Mouse (Mus musculus) embryonic facial prominence, embryonic 14.5 days (tissue): ENCODE data around the gene Cd300lg. TPM values are rescaled to one million over a fixed set of nuclear protein-coding genes. Genes with fewer than 3 reads are reported as not detected.

Experiments
- ATAC-seq: fragments of 200-750 bp; cut with Nextera tagmentation; 2 replicates; pipeline ENCODE4 v1.8.0; 2017; ENCODE audit warnings: low read depth, moderate number of reproducible peaks, moderate TSS enrichment
- DNase-seq: peaks from one replicate; pipeline ENCODE4 v3.0.0-alpha.2; 2015; ENCODE audit warnings: low spot score
- H3K27ac ChIP-seq: fragments of 300-500 bp; sonication (generic); replicated peaks from 2 replicates; pipeline ENCODE4 v1.5.1; 2014; ENCODE audit warnings: low read depth, mild to moderate bottlenecking, low read length, moderate library complexity
- H3K27me3 ChIP-seq: fragments of 300-500 bp; sonication (generic); replicated peaks from 2 replicates; pipeline ENCODE4 v1.6.1; 2014; ENCODE audit warnings: low read length; ENCODE audit not compliant: control insufficient read depth, insufficient read depth
- H3K36me3 ChIP-seq: fragments of 300-500 bp; sonication (generic); 2 replicates; pipeline ENCODE4 v1.6.1; 2014; ENCODE audit warnings: low read length, mixed read lengths; ENCODE audit not compliant: control insufficient read depth, insufficient read depth
- H3K4me1 ChIP-seq: fragments of 300-500 bp; sonication (generic); 2 replicates; pipeline ENCODE4 v1.6.1; 2014; ENCODE audit warnings: antibody characterized with exemption, low read length; ENCODE audit not compliant: control insufficient read depth, insufficient read depth
- H3K4me2 ChIP-seq: fragments of 300-500 bp; sonication (generic); 2 replicates; pipeline ENCODE4 v1.6.1; 2014; ENCODE audit warnings: low read depth, mild to moderate bottlenecking, low read length, moderate library complexity, mixed read lengths
- H3K4me3 ChIP-seq: fragments of 300-500 bp; sonication (generic); 2 replicates; pipeline ENCODE4 v1.5.1; 2014; ENCODE audit warnings: low read depth, mild to moderate bottlenecking, low read length
- H3K9ac ChIP-seq: fragments of 300-500 bp; sonication (generic); 2 replicates; pipeline ENCODE4 v1.6.1; 2014; ENCODE audit warnings: low read depth, mild to moderate bottlenecking, low read length, moderate library complexity, mixed read lengths
- H3K9me3 ChIP-seq: fragments of 300-500 bp; sonication (generic); 2 replicates; pipeline ENCODE4 v1.6.1; 2016; ENCODE audit warnings: low read length; ENCODE audit not compliant: control insufficient read depth
- whole genome bisulfite sequencing: fragments of 180-500 bp; shearing (Covaris S2); extraction: QIAGEN DNeasy Blood & Tissue Kit; methylation state at CpG from one replicate; pipeline ENCODE4 v1.1.7; 2014; 5-methylcytosine and 5-hydroxymethylcytosine counted together
- polyA plus RNA-seq: library from polyadenylated mRNA; unstranded; fragments of >200 nt; fragmentation: Nextera tagmentation; extraction: Ambion mirVana; gene quantifications from 2 replicates; pipeline ENCODE4 v1.2.1, GENCODE M21; 2014

The Cd300lg gene
- polyA plus RNA-seq, 1 experiment from 2014 or later: 0.70 TPM

GRCm38 (mm10) chr11:102063076-102063475, 21.8 kb downstream of the Cd300lg start:
- Histone ChIP-seq H3K4me3 (no peak overlapping the region), H3K27me3 (peaks cover 8% of the 10 kb centered on the region), H3K4me1 (no peaks in the 10 kb centered on the region), H3K36me3 (0 out of 2 replicates have a peak, but pooled peaks cover 32% of the 10 kb centered on the region), H3K27ac (no peak overlapping the region), H3K4me2 (no peak overlapping the region), H3K9ac (no peak overlapping the region), H3K9me3 (no peaks in the 10 kb centered on the region)
- DNase-seq (no peak), ATAC-seq (no peak)
- WGBS: 72% methylated on average over 12 of the region's 13 CpGs

DNA sequence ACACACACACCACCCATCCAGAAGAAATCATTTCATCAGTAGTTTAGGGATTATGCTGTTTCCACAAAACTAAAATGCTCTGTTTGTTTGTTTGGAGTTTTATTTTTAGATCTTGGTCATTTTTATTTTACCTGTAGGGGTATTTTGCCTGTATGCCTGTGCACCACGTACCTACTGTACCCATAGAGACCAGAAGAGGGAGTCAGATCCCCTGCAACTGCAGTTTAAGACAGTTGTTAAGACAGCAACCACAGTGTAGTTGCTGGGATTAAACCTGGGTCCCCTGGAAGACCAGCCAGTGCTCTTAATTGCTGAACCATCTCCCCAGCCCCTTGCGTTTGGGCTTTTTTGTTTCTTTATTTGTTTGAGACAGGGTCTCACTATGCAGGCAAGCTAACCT, 27.7 kb downstream of the Cd300lg start:
- peaks cover 5% of the 10 kb centered on the region; the same call in 1 of the 2 replicates for H3K4me1 ChIP-seq
- peak; percentile 21 for DNase-seq
- H3K27ac ChIP-seq: no peak overlapping the region
- no peak for ATAC-seq
- H3K36me3 ChIP-seq: 0 out of 2 replicates have a peak, but pooled peaks cover 3% of the 10 kb centered on the region
- no peak overlapping the region for H3K4me3 ChIP-seq
- 29% methylated on average over 2 of the region's 2 CpGs for WGBS
- H3K4me2 ChIP-seq: no peak overlapping the region
- no peaks in the 10 kb centered on the region for H3K9me3 ChIP-seq
- no peaks in the 10 kb centered on the region for H3K27me3 ChIP-seq
- H3K9ac ChIP-seq: no peak overlapping the region

DNA sequence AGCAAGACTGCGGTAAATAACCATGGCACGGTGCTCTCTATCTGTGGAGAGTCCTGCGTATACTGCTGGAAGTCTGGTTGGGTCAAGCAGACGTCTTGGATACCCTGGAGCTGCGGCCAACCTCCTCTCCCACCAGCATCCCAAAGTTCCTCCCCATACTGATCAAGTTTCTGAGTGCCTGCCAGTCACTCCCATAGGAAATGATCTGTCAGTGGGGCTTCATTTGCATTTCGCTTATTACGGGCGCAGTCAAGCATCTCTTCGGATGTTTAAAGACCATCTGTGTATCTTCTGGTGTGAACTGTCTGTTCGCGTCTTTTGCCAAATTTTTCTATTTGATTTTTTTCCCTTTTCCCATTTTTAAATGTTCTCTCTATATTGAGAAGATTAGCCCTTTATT, 28.3 kb downstream of the Cd300lg start:
- WGBS: 47% methylated on average over 11 of the region's 11 CpGs
- Histone ChIP-seq H3K36me3 (no peaks in the 10 kb centered on the region), H3K27ac (no peak overlapping the region), H3K9me3 (no peaks in the 10 kb centered on the region), H3K4me1 (peaks cover 5% of the 10 kb centered on the region; the same call in 1 of the 2 replicates), H3K4me3 (no peak overlapping the region), H3K4me2 (no peak overlapping the region), H3K9ac (no peak overlapping the region), H3K27me3 (no peaks in the 10 kb centered on the region)
- ATAC-seq (no peak), DNase-seq (no peak)

GRCm38 (mm10) chr11:102070426-102070825, 29.1 kb downstream of the Cd300lg start:
- WGBS: 3% methylated on average over 7 of the region's 13 CpGs
- no peaks in the 10 kb centered on the region for H3K36me3 ChIP-seq
- H3K9me3 ChIP-seq: no peaks in the 10 kb centered on the region
- DNase-seq (peak; percentile 55), ATAC-seq (0 out of 2 replicates have a peak, but pooled peaks have one; percentile 28)
- H3K27me3 ChIP-seq: no peaks in the 10 kb centered on the region
- H3K4me2 ChIP-seq: peak overlapping the region; percentile 33
- H3K4me1 ChIP-seq: peaks cover 5% of the 10 kb centered on the region; the same call in 1 of the 2 replicates
- peak overlapping the region; percentile 19; the same call in 1 of the 2 replicates for H3K9ac ChIP-seq
- no peak overlapping the region for H3K4me3 ChIP-seq
- H3K27ac ChIP-seq: no peak overlapping the region

DNA sequence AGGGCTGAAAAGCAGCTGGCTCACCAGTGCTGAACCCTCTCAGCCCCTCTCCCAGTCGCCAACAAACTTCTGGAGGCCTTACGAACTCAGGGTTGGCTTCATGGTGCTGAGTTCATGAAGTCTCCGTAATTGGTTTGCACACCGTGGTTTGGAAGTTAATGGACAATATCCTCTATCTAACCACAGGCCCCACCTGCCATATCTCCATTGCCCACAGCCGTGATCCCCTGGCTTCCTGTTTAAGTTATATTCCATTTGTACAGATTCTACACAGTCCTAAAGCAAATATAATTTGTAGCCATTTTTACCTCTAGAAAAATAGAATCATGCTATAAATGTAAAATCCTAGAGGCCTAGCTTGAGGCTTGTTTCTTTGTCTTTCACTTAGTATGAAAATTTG, 31.4 kb downstream of the Cd300lg start:
- H3K9ac ChIP-seq: no peak overlapping the region
- H3K4me2 ChIP-seq: no peak overlapping the region
- H3K27me3 ChIP-seq: no peaks in the 10 kb centered on the region
- no peak overlapping the region for H3K27ac ChIP-seq
- DNase-seq (no peak), ATAC-seq (no peak)
- 77% methylated on average over 5 of the region's 5 CpGs for WGBS
- peaks cover 5% of the 10 kb centered on the region; the same call in 1 of the 2 replicates for H3K4me1 ChIP-seq
- no peaks in the 10 kb centered on the region for H3K9me3 ChIP-seq
- H3K36me3 ChIP-seq: no peaks in the 10 kb centered on the region
- H3K4me3 ChIP-seq: no peak overlapping the region

GRCm38 (mm10) chr11:102073722-102074121, 32.4 kb downstream of the Cd300lg start:
- Histone ChIP-seq H3K27me3 (no peaks in the 10 kb centered on the region), H3K4me2 (no peak overlapping the region), H3K9ac (no peak overlapping the region), H3K9me3 (no peaks in the 10 kb centered on the region), H3K36me3 (no peaks in the 10 kb centered on the region), H3K4me1 (peaks cover 5% of the 10 kb centered on the region; the same call in 1 of the 2 replicates), H3K27ac (no peak overlapping the region), H3K4me3 (no peak overlapping the region)
- ATAC-seq (no peak), DNase-seq (no peak)
- 75% methylated on average over 14 of the region's 14 CpGs for WGBS

- H3K4me1 ChIP-seq: peaks cover 8% of the 10 kb centered on the region; the same call in 1 of the 2 replicates
- ATAC-seq: peak; percentile 90
- no peaks in the 10 kb centered on the region for H3K27me3 ChIP-seq
- H3K4me3 ChIP-seq: peak overlapping the region; percentile 41
- peaks cover 3% of the 10 kb centered on the region; the same call in 1 of the 2 replicates for H3K36me3 ChIP-seq
- H3K9me3 ChIP-seq: no peaks in the 10 kb centered on the region
- under 1% methylated on average over 17 of the region's 18 CpGs for WGBS
- peak overlapping the region; percentile 63 for H3K9ac ChIP-seq
- H3K4me2 ChIP-seq: peak overlapping the region; percentile 90
- H3K27ac ChIP-seq: no peak overlapping the region
- DNase-seq: peak; percentile 94
Measured at GRCm38 (mm10) chr11:102082322-102082721, 41.0 kb downstream of the Cd300lg start.

- ATAC-seq (no peak), DNase-seq (peak; percentile 43)
- H3K9me3 ChIP-seq: no peaks in the 10 kb centered on the region
- no peak overlapping the region for H3K4me2 ChIP-seq
- no peak overlapping the region for H3K27ac ChIP-seq
- 58% methylated on average over 4 of the region's 4 CpGs for WGBS
- no peak overlapping the region for H3K9ac ChIP-seq
- peaks cover 8% of the 10 kb centered on the region; the same call in 1 of the 2 replicates for H3K4me1 ChIP-seq
- H3K36me3 ChIP-seq: peaks cover 3% of the 10 kb centered on the region; the same call in 1 of the 2 replicates
- H3K4me3 ChIP-seq: no peak overlapping the region
- H3K27me3 ChIP-seq: no peaks in the 10 kb centered on the region
Measured at GRCm38 (mm10) chr11:102083193-102083592, 41.9 kb downstream of the Cd300lg start.

- H3K4me1 ChIP-seq: peaks cover 9% of the 10 kb centered on the region; the same call in 1 of the 2 replicates
- H3K27me3 ChIP-seq: no peaks in the 10 kb centered on the region
- H3K27ac ChIP-seq: no peak overlapping the region
- WGBS: 30% methylated on average over 7 of the region's 7 CpGs
- H3K36me3 ChIP-seq: peaks cover 3% of the 10 kb centered on the region; the same call in 1 of the 2 replicates
- no peak for ATAC-seq
- H3K9ac ChIP-seq: no peak overlapping the region
- no peak overlapping the region for H3K4me2 ChIP-seq
- no peak overlapping the region for H3K4me3 ChIP-seq
- no peaks in the 10 kb centered on the region for H3K9me3 ChIP-seq
- no peak for DNase-seq
Measured at GRCm38 (mm10) chr11:102084159-102084558, 42.9 kb downstream of the Cd300lg start.
